Mouse (Mus musculus): ENCODE measurements around the gene Ccm2. TPM values are rescaled to one million over a fixed set of nuclear protein-coding genes. Genes with fewer than 3 reads are reported as not detected.

The Ccm2 gene
- polyA plus RNA-seq, 1 experiment: 92.5 TPM

GRCm38 (mm10) chr11:6545186-6545856 lies 1.4 kb upstream of the Ccm2 start:
- H3K27ac ChIP-seq (ENCODE audit: insufficient read depth, low read length): no peak overlapping the region
- 95% methylated on average over 4 of the region's 4 CpGs for WGBS
- no peaks in the 10 kb centered on the region for H3K27me3 ChIP-seq (ENCODE audit: control insufficient read depth, insufficient read depth, low read length)
- no peak for DNase-seq
- no peak for TF ChIP-seq CTCF (IDR thresholded peaks at IDR 0.05; ENCODE audit: borderline replicate concordance, insufficient read depth, low read depth, low read length)
- TF ChIP-seq POLR2A (IDR thresholded peaks at IDR 0.05; ENCODE audit: borderline replicate concordance, insufficient read depth, low read length): no peak
- no peak overlapping the region for H3K4me3 ChIP-seq (replicated peaks; ENCODE audit: insufficient read depth, low read depth, low read length)
- no peaks in the 10 kb centered on the region; the same call in 1 of the 2 replicates for H3K4me1 ChIP-seq (ENCODE audit: control insufficient read depth, insufficient read depth, low read length)

GRCm38 (mm10) chr11:6545857-6546192 lies 862 bp upstream of the Ccm2 start:
- H3K27ac ChIP-seq (ENCODE audit: insufficient read depth, low read length): no peak overlapping the region
- peak overlapping the region; percentile 64 for H3K4me3 ChIP-seq (replicated peaks; ENCODE audit: insufficient read depth, low read depth, low read length)
- WGBS: 5% methylated on average over 3 of the region's 3 CpGs
- TF ChIP-seq POLR2A (IDR thresholded peaks at IDR 0.05; ENCODE audit: borderline replicate concordance, insufficient read depth, low read length) (no peak), CTCF (IDR thresholded peaks at IDR 0.05; ENCODE audit: borderline replicate concordance, insufficient read depth, low read depth, low read length) (no peak)
- H3K4me1 ChIP-seq (ENCODE audit: control insufficient read depth, insufficient read depth, low read length): no peaks in the 10 kb centered on the region; the same call in 1 of the 2 replicates
- H3K27me3 ChIP-seq (ENCODE audit: control insufficient read depth, insufficient read depth, low read length): no peaks in the 10 kb centered on the region
- no peak for DNase-seq

GRCm38 (mm10) chr11:6547037-6547680 lies 472 bp downstream of the Ccm2 start:
- H3K27me3 ChIP-seq (ENCODE audit: control insufficient read depth, insufficient read depth, low read length): no peaks in the 10 kb centered on the region
- H3K27ac ChIP-seq (ENCODE audit: insufficient read depth, low read length): peak overlapping the region; percentile 48; the same call in 1 of the 2 replicates
- peak; percentile 58 to 67 for DNase-seq
- no peaks in the 10 kb centered on the region; the same call in 1 of the 2 replicates for H3K4me1 ChIP-seq (ENCODE audit: control insufficient read depth, insufficient read depth, low read length)
- peak overlapping the region; percentile 64 for H3K4me3 ChIP-seq (replicated peaks; ENCODE audit: insufficient read depth, low read depth, low read length)
- TF ChIP-seq POLR2A (IDR thresholded peaks at IDR 0.05; ENCODE audit: borderline replicate concordance, insufficient read depth, low read length) (no peak), CTCF (IDR thresholded peaks at IDR 0.05; ENCODE audit: borderline replicate concordance, insufficient read depth, low read depth, low read length) (no peak)
- WGBS: 1% methylated on average over 40 of the region's 41 CpGs

- no peak for TF ChIP-seq POLR2A (IDR thresholded peaks at IDR 0.05; ENCODE audit: borderline replicate concordance, insufficient read depth, low read length)
- no peak for TF ChIP-seq CTCF (IDR thresholded peaks at IDR 0.05; ENCODE audit: borderline replicate concordance, insufficient read depth, low read depth, low read length)
- no peaks in the 10 kb centered on the region; the same call in 1 of the 2 replicates for H3K4me1 ChIP-seq (ENCODE audit: control insufficient read depth, insufficient read depth, low read length)
- WGBS: 7% methylated on average over 6 of the region's 6 CpGs
- DNase-seq: no peak
- peak overlapping the region; percentile 11; the same call in 1 of the 2 replicates for H3K27ac ChIP-seq (ENCODE audit: insufficient read depth, low read length)
- no peaks in the 10 kb centered on the region for H3K27me3 ChIP-seq (ENCODE audit: control insufficient read depth, insufficient read depth, low read length)
- peak overlapping the region; percentile 64 for H3K4me3 ChIP-seq (replicated peaks; ENCODE audit: insufficient read depth, low read depth, low read length)
Measured at GRCm38 (mm10) chr11:6547696-6548325, 1.1 kb downstream of the Ccm2 start.

GRCm38 (mm10) chr11:6549770-6550169 lies 3.1 kb downstream of the Ccm2 start:
- TF ChIP-seq POLR2A (IDR thresholded peaks at IDR 0.05; ENCODE audit: borderline replicate concordance, insufficient read depth, low read length): no peak
- no peaks in the 10 kb centered on the region for H3K27me3 ChIP-seq (ENCODE audit: control insufficient read depth, insufficient read depth, low read length)
- no peak overlapping the region for H3K27ac ChIP-seq (ENCODE audit: insufficient read depth, low read length)
- H3K4me3 ChIP-seq (replicated peaks; ENCODE audit: insufficient read depth, low read depth, low read length): no peak overlapping the region
- WGBS: 97% methylated on average over 2 of the region's 2 CpGs
- no peaks in the 10 kb centered on the region; the same call in none of the 2 replicates for H3K4me1 ChIP-seq (ENCODE audit: control insufficient read depth, insufficient read depth, low read length)
- no peak for DNase-seq

- Histone ChIP-seq H3K27me3 (ENCODE audit: control insufficient read depth, insufficient read depth, low read length) (no peaks in the 10 kb centered on the region), H3K27ac (ENCODE audit: insufficient read depth, low read length) (no peak overlapping the region), H3K4me1 (ENCODE audit: control insufficient read depth, insufficient read depth, low read length) (no peaks in the 10 kb centered on the region; the same call in none of the 2 replicates), H3K4me3 (replicated peaks; ENCODE audit: insufficient read depth, low read depth, low read length) (no peak overlapping the region)
- DNase-seq: no peak
- TF ChIP-seq CTCF (IDR thresholded peaks at IDR 0.05; ENCODE audit: borderline replicate concordance, insufficient read depth, low read depth, low read length) (no peak), POLR2A (IDR thresholded peaks at IDR 0.05; ENCODE audit: borderline replicate concordance, insufficient read depth, low read length) (no peak)
- 81% methylated on average over 3 of the region's 3 CpGs for WGBS
Measured at GRCm38 (mm10) chr11:6550201-6550600, 3.5 kb downstream of the Ccm2 start.

GRCm38 (mm10) chr11:6558234-6558633 lies 11.5 kb downstream of the Ccm2 start:
- Histone ChIP-seq H3K4me1 (ENCODE audit: control insufficient read depth, insufficient read depth, low read length) (no peaks in the 10 kb centered on the region; the same call in 1 of the 2 replicates), H3K27me3 (ENCODE audit: control insufficient read depth, insufficient read depth, low read length) (no peaks in the 10 kb centered on the region), H3K4me3 (replicated peaks; ENCODE audit: insufficient read depth, low read depth, low read length) (no peak overlapping the region), H3K27ac (ENCODE audit: insufficient read depth, low read length) (no peak overlapping the region)
- DNase-seq: no peak
- 85% methylated on average over 3 of the region's 3 CpGs for WGBS
- no peak for TF ChIP-seq POLR2A (IDR thresholded peaks at IDR 0.05; ENCODE audit: borderline replicate concordance, insufficient read depth, low read length)
- TF ChIP-seq CTCF (IDR thresholded peaks at IDR 0.05; ENCODE audit: borderline replicate concordance, insufficient read depth, low read depth, low read length): no peak

Data from cerebellum, adult 2 months (tissue).